Mouse (Mus musculus): ENCODE measurements around the gene Arl15.

- TF ChIP-seq FLI1 (IDR thresholded peaks at IDR 0.05; ENCODE audit: low read length) (no peak), GATA1 (IDR thresholded peaks at IDR 0.05; ENCODE audit: borderline replicate concordance, low read length) (no peak)
These were observed 324.0 kb downstream of the Arl15 start for GRCm38 (mm10) chr13:114118104-114118830.
